In the genomic region with DNA sequence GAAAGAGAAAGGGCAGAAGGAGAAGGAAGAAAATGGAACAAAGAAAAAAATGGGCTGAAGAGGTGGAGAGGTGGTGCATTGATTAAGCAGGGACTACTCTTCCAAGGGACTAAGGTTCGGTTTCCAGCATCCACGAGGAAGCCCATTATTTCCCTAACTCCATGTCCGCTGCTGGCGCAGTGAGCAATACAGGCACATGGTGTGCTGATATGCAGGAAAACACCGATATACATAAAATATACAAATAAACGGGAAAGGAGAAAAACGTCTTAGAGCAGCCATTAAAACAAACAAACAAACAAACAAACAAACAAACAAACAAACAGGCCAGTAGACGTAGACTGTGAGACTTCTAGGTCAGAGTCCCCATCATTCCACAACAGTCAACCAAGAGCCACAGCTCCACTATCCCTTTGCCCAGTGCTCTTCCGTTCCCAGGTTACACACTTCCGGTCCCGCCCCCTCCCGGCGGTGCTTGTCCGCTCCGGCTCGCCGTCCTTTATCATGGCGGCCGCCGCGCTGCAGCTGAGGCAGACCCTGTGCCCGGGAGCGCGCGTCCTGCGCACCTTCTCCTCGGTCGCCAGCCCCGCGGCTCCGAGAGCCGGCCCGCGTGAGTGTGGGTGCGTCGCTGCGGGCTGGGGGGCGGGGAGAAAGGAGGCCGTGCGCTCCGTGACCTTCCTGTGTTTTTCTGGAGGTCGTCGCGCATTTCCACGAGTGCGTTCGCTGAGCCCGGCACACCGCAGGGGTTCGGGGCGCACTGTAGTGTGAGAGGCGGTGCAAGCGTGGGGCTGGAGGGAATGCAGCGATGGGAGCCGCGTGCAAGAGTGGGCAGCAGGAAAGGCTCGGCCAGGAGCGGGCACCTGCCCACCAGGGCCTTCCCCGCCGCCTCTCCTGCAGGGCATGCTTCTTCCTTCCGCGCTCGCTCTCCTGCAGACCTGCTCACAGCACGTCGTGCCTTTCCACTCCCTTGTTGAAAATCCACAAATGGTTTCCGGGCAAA, we compare ENCODE assay signal across 8 mouse cellular contexts. TPM values are rescaled to one million over a fixed set of nuclear protein-coding genes. Genes with fewer than 3 reads are reported as not detected.
A peak's percentile ranks its signal among the peaks of the same experiment; 100 is the strongest.
DNase-seq lines count a peak whose midpoint lies in the region; ATAC-seq lines count a peak whose summit lies in the region.

A gene (plus strand): TSS at position 474 of the 1,000 bp plus-strand sequence.

- 4% methylated on average over 64 of the region's 66 CpGs for WGBS in intestine, embryonic 14.5 days

- DNase-seq in adrenal gland, adult 18-20 months (ENCODE audit: low spot score in 2 of 2) = peak; percentile 90 to 92
- peak; percentile 95 for DNase-seq in embryo, embryonic 10.5 days (ENCODE audit: low spot score)
- DNase-seq in gastrocnemius, postnatal 25 days = peak; percentile 86
- peak; percentile 94 for DNase-seq in intestine, embryonic 14.5 days (ENCODE audit: low spot score)
- peak; percentile 82 to 96 for DNase-seq in left cerebral cortex, postnatal 10 days (ENCODE audit: extremely low spot score in 1 of 2, low spot score in 2 of 2)
- DNase-seq in right cerebral cortex, postnatal 10 days (ENCODE audit: low spot score in 2 of 2) = peak; percentile 94 to 95
- DNase-seq in urinary bladder, postnatal 14 days (ENCODE audit: low spot score) = peak; percentile 91

- H3K36me3 ChIP-seq in intestine, embryonic 14.5 days (ENCODE audit: control insufficient read depth, insufficient read depth, low read length) = peaks cover 18% of the 10 kb centered on the region

- H3K4me1 ChIP-seq in intestine, embryonic 14.5 days (replicated peaks; ENCODE audit: control insufficient read depth, insufficient read depth, low read length) = peaks cover 12% of the 10 kb centered on the region

- intact Hi-C loops in left cerebral cortex, postnatal 10 days (cut with DNase I) = no loop called here

- ATAC-seq in intestine, embryonic 14.5 days (replicated peaks; ENCODE audit: low FRiP score, low TSS enrichment, low read depth) = peak; percentile 99
- peak; percentile 98 for ATAC-seq in megakaryocyte progenitor cell, adult 5-6 weeks (replicated peaks; ENCODE audit: poor library complexity)

- peak within 1 kb of the TSS; percentile 84 for H3K4me2 ChIP-seq in intestine, embryonic 14.5 days (ENCODE audit: low read length)

- H3K27me3 ChIP-seq in intestine, embryonic 14.5 days (replicated peaks; ENCODE audit: control insufficient read depth, insufficient read depth, low read length) = no peaks in the 10 kb centered on the region

- H3K4me3 ChIP-seq in intestine, embryonic 14.5 days (ENCODE audit: low read depth, low read length) = peak within 1 kb of the TSS; percentile 89

- peak within 1 kb of the TSS; percentile 93 for H3K9ac ChIP-seq in intestine, embryonic 14.5 days (ENCODE audit: low read length)

- H3K9me3 ChIP-seq in intestine, embryonic 14.5 days (ENCODE audit: control insufficient read depth, low read length) = no peaks in the 10 kb centered on the region

- H3K27ac ChIP-seq in intestine, embryonic 14.5 days (ENCODE audit: low read depth) = peak within 1 kb of the TSS; percentile 87

RNA-seq across cellular contexts. Expression of the gene that starts here (rescaled TPM):
- total RNA-seq in adrenal gland, adult 18-20 months (2021) = 100 to 1,000 TPM in 1 of 2 experiments, 10 to 100 TPM in 1; 80.3 to 102 TPM
- total RNA-seq in gastrocnemius, postnatal 25 days (2021) = 10 to 100 TPM; 51.7 to 59.4 TPM
- polyA plus RNA-seq in intestine, embryonic 14.5 days (2014; fragmentation: Nextera tagmentation; extraction: Ambion mirVana) = 149 TPM in 2 replicates
- total RNA-seq in left cerebral cortex, postnatal 10 days (2021) = 10 to 100 TPM; 48.0 to 49.7 TPM
- total RNA-seq in megakaryocyte progenitor cell, adult 5-6 weeks (2015) = 101 and 103 TPM in 2 replicates
- total RNA-seq in megakaryocyte progenitor cell, adult 5-6 weeks (2017) = 87.8 and 94.0 TPM in 2 replicates

Comparison
In these comparisons a context has a peak if more than half of its experiments do, and no peak if none do; other contexts are left out.
1. Peak in every context shown above with its lines: DNase-seq, ATAC-seq, H3K4me3 ChIP-seq and H3K27ac ChIP-seq.